Mouse (Mus musculus) G1E (cell line): ENCODE data around the gene Nbas. TPM values are rescaled to one million over a fixed set of nuclear protein-coding genes. Genes with fewer than 3 reads are reported as not detected.

Experiments used
- ATAC-seq: 2 replicates; pipeline ENCODE4 v1.8.0; 2016; ENCODE audit warnings: mild to moderate bottlenecking; ENCODE audit not compliant: insufficient number of reproducible peaks, poor library complexity, low FRiP score, severe bottlenecking; ENCODE audit errors: extremely low read depth
- DNase-seq: peaks from one replicate; pipeline ENCODE4 v3.0.0; 2012; ENCODE audit warnings: low spot score
- H3K27me3 ChIP-seq: 2 replicates; pipeline ENCODE4 v1.6.1; 2012; ENCODE audit warnings: mild to moderate bottlenecking, low read length, inconsistent platforms; ENCODE audit not compliant: insufficient read depth
- H3K36me3 ChIP-seq: replicated peaks from 2 replicates; pipeline ENCODE3; 2012; ENCODE audit warnings: mild to moderate bottlenecking, inconsistent platforms
- H3K4me1 ChIP-seq: 2 replicates; pipeline ENCODE4 v1.6.1; 2012; ENCODE audit warnings: low read depth, low read length, inconsistent platforms, mixed read lengths; ENCODE audit not compliant: insufficient read depth
- H3K4me3 ChIP-seq: 2 replicates; pipeline ENCODE4 v1.5.1; 2012; ENCODE audit warnings: low read depth, mild to moderate bottlenecking, inconsistent platforms, low read length, moderate library complexity, mixed read lengths
- H3K9me3 ChIP-seq: replicated peaks from 2 replicates; pipeline ENCODE4 v1.6.1; 2012; ENCODE audit warnings: inconsistent platforms
- CTCF ChIP-seq: IDR thresholded peaks from 2 replicates; pipeline ENCODE4 v1.5.1; 2012; ENCODE audit warnings: low read depth, low read length, inconsistent platforms, mixed read lengths
- GATA1 ChIP-seq: IDR thresholded peaks from 2 replicates; pipeline ENCODE4 v1.6.1; 2012; ENCODE audit warnings: borderline replicate concordance, low read length, inconsistent platforms, mixed read lengths
- GATA2 ChIP-seq: IDR thresholded peaks from 2 replicates; pipeline ENCODE4 v1.6.1; 2012; ENCODE audit warnings: low read depth, low read length, inconsistent platforms, borderline replicate concordance
- POLR2AphosphoS5 ChIP-seq: IDR thresholded peaks from 2 replicates; pipeline ENCODE4 v1.6.1; 2012; ENCODE audit warnings: low read depth, low read length, inconsistent platforms; ENCODE audit not compliant: insufficient replicate concordance
- TAL1 ChIP-seq: conservative IDR thresholded peaks from 2 replicates; pipeline ENCODE4 v1.6.1; 2012; ENCODE audit warnings: low read depth, low read length, inconsistent platforms, mixed read lengths
- polyA plus RNA-seq: library from polyadenylated mRNA; stranded (reverse); fragments of >175 nt; gene quantifications from 2 replicates; pipeline ENCODE4 v1.2.3, GENCODE M21; 2012
- total RNA-seq, 2 experiments: library from RNA; stranded (forward) in 1 of 2; stranded (reverse) in 1 of 2; fragments of 200-1000 nt in 1 of 2; fragments of >200 nt in 1 of 2; fragmentation: Nextera tagmentation in 1 of 2; gene quantifications; 2 replicates each; pipeline ENCODE4 v1.2.3; 2014 to 2017

Nbas gene
- total and polyA plus RNA-seq, 3 experiments, result 7.0 to 37.3 (median 19.6) TPM

GRCm38 (mm10) chr12:13504771-13505444 is 236.0 kb downstream of the Nbas start:
- Histone ChIP-seq H3K9me3 (no peaks in the 10 kb centered on the region), H3K36me3 (peaks cover 16% of the 10 kb centered on the region), H3K4me3 (no peak overlapping the region), H3K4me1 (no peaks in the 10 kb centered on the region), H3K27me3 (no peaks in the 10 kb centered on the region)
- ATAC-seq, result no peak
- no peak for DNase-seq
- no peak for TF ChIP-seq POLR2AphosphoS5
- no peak for TF ChIP-seq TAL1
- no peak for TF ChIP-seq CTCF
- no peak for TF ChIP-seq GATA1
- TF ChIP-seq GATA2, result no peak

GRCm38 (mm10) chr12:13518082-13518481 is 249.1 kb downstream of the Nbas start:
- ATAC-seq, result no peak
- DNase-seq, result no peak
- Histone ChIP-seq H3K27me3 (no peaks in the 10 kb centered on the region), H3K36me3 (peaks cover 46% of the 10 kb centered on the region), H3K4me3 (no peak overlapping the region), H3K4me1 (no peaks in the 10 kb centered on the region), H3K9me3 (no peaks in the 10 kb centered on the region)
- TF ChIP-seq GATA2 (no peak), TAL1 (no peak), POLR2AphosphoS5 (no peak), CTCF (no peak), GATA1 (no peak)

- no peaks in the 10 kb centered on the region for H3K9me3 ChIP-seq
- no peak for TF ChIP-seq GATA2
- no peak for TF ChIP-seq TAL1
- no peak for TF ChIP-seq CTCF
- peaks cover 48% of the 10 kb centered on the region for H3K36me3 ChIP-seq
- no peaks in the 10 kb centered on the region for H3K4me1 ChIP-seq
- no peak for ATAC-seq
- H3K4me3 ChIP-seq, result no peak overlapping the region
- H3K27me3 ChIP-seq, result no peaks in the 10 kb centered on the region
- DNase-seq, result no peak
Observed at GRCm38 (mm10) chr12:13519413-13519812, 250.5 kb downstream of the Nbas start.

GRCm38 (mm10) chr12:13532731-13533365 is 263.9 kb downstream of the Nbas start:
- Histone ChIP-seq H3K4me3 (no peak overlapping the region), H3K27me3 (no peaks in the 10 kb centered on the region), H3K9me3 (no peaks in the 10 kb centered on the region), H3K4me1 (no peaks in the 10 kb centered on the region), H3K36me3 (peaks cover 36% of the 10 kb centered on the region)
- TF ChIP-seq POLR2AphosphoS5 (no peak), CTCF (peak; percentile 54)
- no peak for ATAC-seq
- no peak for DNase-seq

- peaks cover 37% of the 10 kb centered on the region for H3K36me3 ChIP-seq
- H3K4me3 ChIP-seq, result no peak overlapping the region
- H3K27me3 ChIP-seq, result no peaks in the 10 kb centered on the region
- H3K4me1 ChIP-seq, result no peaks in the 10 kb centered on the region
- ATAC-seq (no peak), DNase-seq (no peak)
- TF ChIP-seq GATA2, result no peak
- no peak for TF ChIP-seq TAL1
- H3K9me3 ChIP-seq, result no peaks in the 10 kb centered on the region
Observed at GRCm38 (mm10) chr12:13539171-13539570, 270.2 kb downstream of the Nbas start.

GRCm38 (mm10) chr12:13543806-13544205 is 274.9 kb downstream of the Nbas start:
- TF ChIP-seq GATA1 (no peak), GATA2 (no peak), TAL1 (no peak), POLR2AphosphoS5 (no peak)
- peaks cover 13% of the 10 kb centered on the region for H3K36me3 ChIP-seq
- DNase-seq (no peak), ATAC-seq (no peak)
- no peaks in the 10 kb centered on the region for H3K27me3 ChIP-seq
- H3K4me3 ChIP-seq, result no peak overlapping the region
- H3K4me1 ChIP-seq, result no peaks in the 10 kb centered on the region
- H3K9me3 ChIP-seq, result no peaks in the 10 kb centered on the region
